Mouse (Mus musculus) liver, postnatal 0 days (tissue): ENCODE data around the gene Pde6d.

ENCODE experiments used
- CTCF ChIP-seq: sonication (generic); IDR thresholded peaks from 2 replicates; pipeline ENCODE4 v1.5.1; 2016; ENCODE audit warnings: antibody characterized with exemption, low read depth
- EP300 ChIP-seq: IDR thresholded peaks from 2 replicates; pipeline ENCODE4 v1.6.1; 2016; ENCODE audit warnings: antibody characterized with exemption, low read depth, mild to moderate bottlenecking

DNA sequence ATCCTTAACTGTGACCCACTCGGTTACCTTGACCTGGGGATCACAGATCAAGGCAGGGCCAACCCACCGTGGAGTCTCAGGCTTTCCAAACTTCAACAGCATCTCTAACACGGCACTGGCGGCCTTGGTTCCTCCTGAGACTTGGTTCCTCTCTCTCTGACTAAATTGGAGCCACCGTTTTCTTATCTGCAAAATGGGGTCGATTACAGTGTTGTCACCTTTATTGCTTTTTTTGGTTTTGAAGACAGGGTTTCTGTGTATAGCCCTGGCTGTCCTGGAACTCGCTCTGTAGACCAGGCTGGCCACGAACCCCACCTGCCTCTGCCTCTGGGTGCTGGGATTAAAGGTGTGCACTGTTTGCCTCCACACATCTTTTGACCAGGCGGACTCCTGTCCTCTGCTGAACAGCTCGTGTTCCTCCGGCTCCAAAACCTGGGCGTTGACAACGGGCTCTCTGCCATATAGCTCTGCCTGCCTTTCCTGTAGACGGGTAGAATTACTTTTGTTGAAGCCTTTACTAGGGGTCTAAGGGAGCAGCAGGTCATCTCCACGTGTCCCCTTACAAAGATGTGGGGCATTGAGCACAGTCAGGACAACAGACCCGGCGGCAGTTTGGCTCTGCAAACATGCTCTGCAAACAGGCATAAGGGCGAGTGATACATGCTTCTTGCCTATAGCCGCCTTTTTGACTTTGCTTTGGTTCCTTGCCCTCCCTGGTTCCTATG lies 77.6 kb downstream of the Pde6d start:
- TF ChIP-seq CTCF (no peak), EP300 (no peak)
